Mouse (Mus musculus) forebrain, embryonic 16.5 days (tissue): ENCODE measurements at regions not wholly inside any gene's neighbourhood (a gene's known extent, or its start where the extent isn't known, plus 50 kb on each side); places are given as distances from the start of the nearest gene placed in this dataset.

Source experiments
- ATAC-seq: fragments of 200-750 bp; cut with Nextera tagmentation; 2 replicates; pipeline ENCODE4 v1.8.0; 2017; ENCODE audit warnings: mild to moderate bottlenecking, moderate library complexity
- H3K27ac ChIP-seq: fragments of 300-500 bp; sonication (generic); 2 replicates; pipeline ENCODE4 v1.5.1; 2014; ENCODE audit warnings: low read length, control low read depth
- H3K27me3 ChIP-seq: fragments of 300-500 bp; sonication (generic); replicated peaks from 2 replicates; pipeline ENCODE4 v1.6.1; 2014; ENCODE audit warnings: low read length; ENCODE audit not compliant: control insufficient read depth, insufficient read depth
- H3K36me3 ChIP-seq: fragments of 300-500 bp; sonication (generic); 2 replicates; pipeline ENCODE4 v1.6.1; 2014; ENCODE audit not compliant: control insufficient read depth, insufficient read depth
- H3K4me1 ChIP-seq: fragments of 300-500 bp; sonication (generic); replicated peaks from 2 replicates; pipeline ENCODE4 v1.6.1; 2014; ENCODE audit warnings: low read length; ENCODE audit not compliant: control insufficient read depth, insufficient read depth
- H3K4me2 ChIP-seq: fragments of 300-500 bp; sonication (generic); 2 replicates; pipeline ENCODE4 v1.6.1; 2014; ENCODE audit warnings: mild to moderate bottlenecking, low read length, control low read depth
- H3K4me3 ChIP-seq: fragments of 300-500 bp; sonication (generic); replicated peaks from 2 replicates; pipeline ENCODE4 v1.5.1; 2014; ENCODE audit warnings: mild to moderate bottlenecking, low read length, control low read depth
- H3K9ac ChIP-seq: fragments of 300-500 bp; sonication (generic); replicated peaks from 2 replicates; pipeline ENCODE4 v1.6.1; 2014; ENCODE audit warnings: low read depth, low read length, control low read depth
- H3K9me3 ChIP-seq: fragments of 300-500 bp; sonication (generic); 2 replicates; pipeline ENCODE4 v1.6.1; 2016; ENCODE audit warnings: low read length; ENCODE audit not compliant: control insufficient read depth
- WGBS: fragments of 180-500 bp; shearing (Covaris S2); extraction: QIAGEN DNeasy Blood & Tissue Kit; methylation state at CpG from one replicate; pipeline ENCODE4 v1.1.7; 2014; 5-methylcytosine and 5-hydroxymethylcytosine counted together

DNA sequence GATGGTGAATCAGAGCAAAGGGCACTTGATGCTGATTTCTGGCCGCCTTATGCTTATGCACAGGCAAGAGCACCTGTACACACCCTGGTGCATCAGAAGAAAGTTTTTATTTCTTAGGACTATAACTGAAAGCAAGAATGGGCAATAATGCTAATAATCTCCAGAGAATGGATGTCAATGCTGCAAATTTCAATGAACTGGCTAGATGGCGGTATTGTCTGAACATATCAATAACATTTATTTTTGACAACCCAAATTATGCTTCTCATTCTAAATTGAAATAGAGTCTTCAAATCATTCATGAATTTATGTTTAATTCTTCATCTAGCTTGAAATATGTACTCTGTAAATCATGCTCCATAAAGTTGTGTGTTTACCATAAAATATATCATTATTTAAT is 399.0 kb downstream of the Flrt2 start:
- no peak overlapping the region for H3K4me3 ChIP-seq
- H3K4me1 ChIP-seq: no peaks in the 10 kb centered on the region
- no peaks in the 10 kb centered on the region for H3K9me3 ChIP-seq
- 94% methylated on average over 2 of the region's 2 CpGs for WGBS
- no peak overlapping the region for H3K27ac ChIP-seq
- no peaks in the 10 kb centered on the region for H3K27me3 ChIP-seq
- H3K9ac ChIP-seq: no peak overlapping the region
- no peak overlapping the region for H3K4me2 ChIP-seq
- H3K36me3 ChIP-seq: no peaks in the 10 kb centered on the region
- no peak for ATAC-seq

- Histone ChIP-seq H3K9ac (no peak overlapping the region), H3K27ac (no peak overlapping the region), H3K4me1 (no peaks in the 10 kb centered on the region), H3K27me3 (no peaks in the 10 kb centered on the region), H3K9me3 (no peaks in the 10 kb centered on the region), H3K4me2 (no peak overlapping the region), H3K4me3 (no peak overlapping the region), H3K36me3 (no peaks in the 10 kb centered on the region)
- WGBS: 89% methylated on average over 1 of the region's 1 CpGs
- ATAC-seq: no peak
These were observed 414.2 kb downstream of the Flrt2 start for GRCm38 (mm10) chr12:96106254-96106653.

- no peak overlapping the region for H3K27ac ChIP-seq
- ATAC-seq: peak; percentile 95
These were observed 422.8 kb downstream of the Flrt2 start for GRCm38 (mm10) chr12:96114727-96115379.

DNA sequence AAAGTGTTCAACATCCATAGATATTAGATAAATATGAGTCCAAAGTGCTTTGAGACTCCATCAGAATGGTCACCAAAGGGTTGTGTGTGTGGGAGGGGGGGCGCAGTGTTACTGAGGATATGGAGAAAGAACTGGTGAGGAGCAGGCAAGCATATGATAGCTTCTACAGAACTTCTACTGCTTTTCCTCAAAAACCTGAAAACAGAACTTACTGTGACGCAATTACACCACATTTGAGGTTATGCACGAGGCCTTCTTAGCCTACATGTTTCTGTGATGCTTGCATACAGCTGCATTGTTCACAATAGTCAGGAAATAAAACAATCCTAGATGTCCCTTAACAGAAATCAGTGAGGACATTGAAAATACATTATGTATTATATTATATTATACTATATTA is 425.5 kb downstream of the Flrt2 start:
- H3K9ac ChIP-seq: no peak overlapping the region
- WGBS: 96% methylated on average over 3 of the region's 3 CpGs
- H3K4me1 ChIP-seq: no peaks in the 10 kb centered on the region
- no peaks in the 10 kb centered on the region for H3K36me3 ChIP-seq
- H3K9me3 ChIP-seq: no peaks in the 10 kb centered on the region
- no peak overlapping the region for H3K4me2 ChIP-seq
- no peak overlapping the region for H3K4me3 ChIP-seq
- H3K27ac ChIP-seq: no peak overlapping the region
- ATAC-seq: no peak
- no peaks in the 10 kb centered on the region for H3K27me3 ChIP-seq

More at GRCm38 (mm10) chr12:96114727-96115379, 422.8 kb downstream of the Flrt2 start:
- H3K4me1 ChIP-seq: no peaks in the 10 kb centered on the region
- H3K36me3 ChIP-seq: no peaks in the 10 kb centered on the region
- no peak overlapping the region for H3K4me2 ChIP-seq
- H3K9me3 ChIP-seq: no peaks in the 10 kb centered on the region
- no peaks in the 10 kb centered on the region for H3K27me3 ChIP-seq
- no peak overlapping the region for H3K9ac ChIP-seq
- 5% methylated on average over 3 of the region's 3 CpGs for WGBS
- H3K4me3 ChIP-seq: no peak overlapping the region

DNA sequence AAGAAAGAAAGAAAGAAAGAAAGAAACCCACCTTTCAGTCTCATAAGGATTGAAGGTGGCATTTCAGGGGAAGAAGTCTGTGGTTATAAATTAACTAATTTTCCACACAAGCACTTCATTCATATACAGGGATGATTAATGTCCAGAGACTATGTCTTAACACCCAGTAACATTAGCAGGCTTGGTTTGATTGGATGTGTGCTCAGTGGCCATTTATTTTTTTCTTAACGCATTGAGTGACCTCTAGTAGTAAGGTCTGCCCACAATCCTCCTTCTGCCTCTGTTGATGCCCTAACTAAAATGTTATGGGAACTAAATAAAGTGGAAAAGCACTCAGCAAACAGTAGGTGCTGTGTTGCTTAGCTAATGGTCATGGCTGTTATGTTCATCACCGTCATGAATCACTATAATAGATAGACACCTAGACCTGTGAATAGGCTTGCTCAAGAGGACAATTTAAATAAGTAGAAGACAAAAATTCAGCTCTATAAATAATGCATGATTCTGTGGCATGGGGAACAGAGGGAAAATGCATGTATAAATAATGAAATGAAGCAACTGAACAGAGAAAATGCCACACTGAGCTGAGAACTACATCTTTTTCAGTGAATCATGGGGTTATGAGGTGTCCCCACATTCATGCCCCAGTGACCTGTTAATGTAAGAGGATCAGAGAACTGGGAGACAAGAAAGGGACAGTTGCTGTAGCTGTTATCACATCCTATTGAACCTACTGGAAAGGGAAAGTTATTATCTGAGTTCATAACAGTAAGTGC is 432.3 kb downstream of the Flrt2 start:
- peak; percentile 31; the same call in 1 of the 2 replicates for ATAC-seq
- no peaks in the 10 kb centered on the region for H3K36me3 ChIP-seq
- no peaks in the 10 kb centered on the region for H3K27me3 ChIP-seq
- H3K9me3 ChIP-seq: no peaks in the 10 kb centered on the region
- 42% methylated on average over 2 of the region's 2 CpGs for WGBS
- no peak overlapping the region for H3K4me2 ChIP-seq
- no peaks in the 10 kb centered on the region; the same call in 1 of the 2 replicates for H3K4me1 ChIP-seq
- H3K4me3 ChIP-seq: no peak overlapping the region
- no peak overlapping the region for H3K27ac ChIP-seq
- no peak overlapping the region for H3K9ac ChIP-seq

- WGBS: 37% methylated on average over 4 of the region's 4 CpGs
These were observed 437.9 kb downstream of the Flrt2 start for GRCm38 (mm10) chr12:96129870-96130454.

DNA sequence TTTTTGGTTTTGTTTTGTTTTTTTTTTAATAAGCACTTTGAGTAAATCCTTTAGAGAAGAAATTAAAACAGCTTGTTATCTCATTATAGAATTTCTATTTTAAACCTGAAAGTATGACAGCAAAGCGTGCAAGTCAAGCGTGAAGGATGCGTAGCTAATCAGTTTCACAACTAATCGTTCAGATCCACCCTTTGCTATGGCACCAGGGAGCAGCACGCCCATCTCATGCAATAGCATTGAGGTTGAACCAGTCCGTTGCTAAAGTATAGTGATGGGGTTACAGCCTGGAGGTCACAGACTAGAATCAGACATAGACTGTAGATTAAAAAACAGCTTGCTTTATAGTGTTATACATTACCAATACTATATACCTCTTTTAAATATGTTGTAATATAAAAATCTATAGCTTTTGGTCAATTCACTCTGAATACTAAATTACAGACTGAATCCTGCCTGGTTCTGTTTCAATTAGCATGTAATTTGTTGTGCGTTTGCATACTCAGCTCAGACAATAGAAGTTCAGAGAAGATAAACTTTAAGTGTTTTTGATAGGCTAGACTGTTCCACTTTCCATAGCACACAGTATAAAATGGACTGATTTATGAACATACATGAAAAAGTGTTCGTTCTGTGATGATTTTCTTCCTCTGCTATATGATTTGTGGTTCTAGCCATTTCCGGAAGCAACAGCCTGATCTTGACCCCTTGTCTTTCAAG is 438.9 kb downstream of the Flrt2 start:
- ATAC-seq: no peak
- H3K4me2 ChIP-seq: no peak overlapping the region
- H3K4me3 ChIP-seq: no peak overlapping the region
- no peaks in the 10 kb centered on the region for H3K36me3 ChIP-seq
- H3K27me3 ChIP-seq: no peaks in the 10 kb centered on the region
- no peaks in the 10 kb centered on the region for H3K9me3 ChIP-seq
- H3K27ac ChIP-seq: no peak overlapping the region
- peaks cover 3% of the 10 kb centered on the region; the same call in 1 of the 2 replicates for H3K4me1 ChIP-seq
- WGBS: 73% methylated on average over 9 of the region's 9 CpGs
- no peak overlapping the region for H3K9ac ChIP-seq

More at GRCm38 (mm10) chr12:96129870-96130454, 437.9 kb downstream of the Flrt2 start:
- Histone ChIP-seq H3K27me3 (no peaks in the 10 kb centered on the region), H3K4me1 (peaks cover 3% of the 10 kb centered on the region; the same call in 1 of the 2 replicates), H3K4me2 (no peak overlapping the region), H3K9me3 (no peaks in the 10 kb centered on the region), H3K27ac (no peak overlapping the region), H3K4me3 (no peak overlapping the region), H3K36me3 (no peaks in the 10 kb centered on the region), H3K9ac (no peak overlapping the region)
- no peak for ATAC-seq

- Histone ChIP-seq H3K4me2 (no peak overlapping the region), H3K4me3 (no peak overlapping the region), H3K4me1 (peaks cover 3% of the 10 kb centered on the region; the same call in 1 of the 2 replicates), H3K27me3 (no peaks in the 10 kb centered on the region), H3K9me3 (no peaks in the 10 kb centered on the region), H3K9ac (no peak overlapping the region), H3K36me3 (no peaks in the 10 kb centered on the region), H3K27ac (no peak overlapping the region)
- no peak for ATAC-seq
- WGBS: 75% methylated on average over 5 of the region's 5 CpGs
These were observed 442.1 kb downstream of the Flrt2 start for GRCm38 (mm10) chr12:96134136-96134535.

- H3K4me1 ChIP-seq: no peaks in the 10 kb centered on the region
- no peaks in the 10 kb centered on the region for H3K9me3 ChIP-seq
- H3K27me3 ChIP-seq: no peaks in the 10 kb centered on the region
- ATAC-seq: no peak
- H3K36me3 ChIP-seq: no peaks in the 10 kb centered on the region
- H3K4me2 ChIP-seq: no peak overlapping the region
- H3K9ac ChIP-seq: no peak overlapping the region
- H3K4me3 ChIP-seq: no peak overlapping the region
- no peak overlapping the region for H3K27ac ChIP-seq
- whole genome bisulfite sequencing: 19% methylated on average over 2 of the region's 2 CpGs
These were observed 449.7 kb downstream of the Flrt2 start for GRCm38 (mm10) chr12:96141748-96142147.
